Mouse (Mus musculus): Measurements from ENCODE around the gene Rasal1.

DNA sequence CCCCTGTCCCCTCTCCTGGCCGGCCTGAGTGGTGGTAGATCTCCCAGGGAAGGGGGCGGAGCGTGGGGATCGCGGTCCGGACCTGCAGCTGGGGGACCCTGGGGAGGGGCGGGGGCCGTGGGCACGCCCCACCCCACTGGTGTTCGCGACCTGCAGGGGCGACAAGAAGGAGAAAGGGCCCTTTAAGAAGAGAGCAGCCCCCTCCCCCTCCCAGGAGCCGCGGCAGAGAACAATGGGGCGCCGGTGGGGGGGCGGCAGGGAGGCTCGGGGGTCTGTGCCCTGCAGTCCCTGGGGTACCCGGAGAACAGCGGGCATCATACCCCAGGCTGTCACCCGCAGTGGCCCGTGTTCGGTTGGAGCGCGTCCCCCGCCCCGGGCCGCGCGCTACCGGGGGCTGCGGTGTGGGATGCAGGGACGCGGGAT lies 62.2 kb downstream of the Rasal1 start:
- TF ChIP-seq CTCF (IDR thresholded peaks at IDR 0.05 in 2 of 3, conservative IDR thresholded peaks at IDR 0.05 in 1 of 3; ENCODE audit: control insufficient read depth in 1 of 3, insufficient read depth in 1 of 3, low read depth in 2 of 3, low read length in 3 of 3, poor library complexity in 1 of 3, severe bottlenecking in 1 of 3) (no peak), EP300 (IDR thresholded peaks at IDR 0.05; ENCODE audit: low read depth in 1 of 2, low read length in 2 of 2) (no peak)

Data from MEL (cell line).